Mouse (Mus musculus) liver, embryonic 14.5 days (tissue): Measurements from ENCODE around the gene Tmem233.

Experiments
- CTCF ChIP-seq: IDR thresholded peaks from 2 replicates; pipeline ENCODE4 v1.5.1; 2016; ENCODE audit warnings: antibody characterized with exemption, low read depth, control low read depth
- EP300 ChIP-seq: IDR thresholded peaks from 2 replicates; pipeline ENCODE4 v1.6.1; 2016; ENCODE audit warnings: antibody characterized with exemption, low read depth

DNA sequence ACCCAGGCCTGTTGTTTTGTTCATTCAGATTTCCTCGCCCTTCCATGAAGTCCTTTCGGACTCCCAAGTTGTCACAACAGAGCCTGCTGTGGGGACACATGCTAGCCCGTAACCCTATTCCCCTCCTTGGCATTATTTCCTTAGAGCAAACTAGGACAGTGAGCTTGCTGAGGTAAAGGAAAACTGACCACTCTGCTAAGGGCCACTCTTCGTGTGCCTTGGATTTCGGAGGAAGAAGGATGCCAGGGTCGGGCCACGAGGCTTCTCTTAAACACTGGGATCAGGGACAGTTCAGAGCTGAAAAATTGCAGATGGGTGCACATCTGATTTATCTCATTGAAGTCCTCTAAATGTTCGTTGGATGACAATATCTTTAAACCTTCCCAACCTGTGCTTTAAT is 37.5 kb downstream of the Tmem233 start:
- TF ChIP-seq CTCF (no peak), EP300 (no peak)
